Mouse (Mus musculus): ENCODE results near the gene Mrto4.
"Not testable (repeated sequence)": the region's sequence is repeated elsewhere in the genome, so short reads cannot be mapped to it uniquely, and the experiment has no call there.

Gene Mrto4

GRCm38 (mm10) chr4:139351931-139352711 is at the start of gene Mrto4, which contains the start of the genes Emc1 and Ubr4:
Gene Mrto4 (minus strand): TSS chr4:139352576.
Gene Emc1 (plus strand): TSS chr4:139352587.
Gene Ubr4 (plus strand): TSS chr4:139352609.
- peak; percentile 85 to 88 for DNase-seq

GRCm38 (mm10) chr4:139400487-139400886 is 48.1 kb upstream of the Mrto4 start:
- no peak for DNase-seq

GRCm38 (mm10) chr4:139395431-139395830 is 43.1 kb upstream of the Mrto4 start:
- no peak for DNase-seq

- DNase-seq: no peak
Measured at GRCm38 (mm10) chr4:139389557-139389956, 37.2 kb upstream of the Mrto4 start.

GRCm38 (mm10) chr4:139386869-139387319 is 34.5 kb upstream of the Mrto4 start:
- DNase-seq: no peak

GRCm38 (mm10) chr4:139385841-139386240 is 33.5 kb upstream of the Mrto4 start:
- DNase-seq: not testable (repeated sequence)

- no peak for DNase-seq
Measured at GRCm38 (mm10) chr4:139382231-139382630, 29.9 kb upstream of the Mrto4 start.

- DNase-seq: no peak
Measured at GRCm38 (mm10) chr4:139381452-139381845, 29.1 kb upstream of the Mrto4 start.

GRCm38 (mm10) chr4:139380775-139381451 is 28.5 kb upstream of the Mrto4 start:
- no peak for DNase-seq

- peak; percentile 100 for DNase-seq
Measured at GRCm38 (mm10) chr4:139380207-139380748, 27.9 kb upstream of the Mrto4 start.

GRCm38 (mm10) chr4:139379719-139380118 is 27.3 kb upstream of the Mrto4 start:
- DNase-seq: no peak

GRCm38 (mm10) chr4:139373531-139373930 is 21.2 kb upstream of the Mrto4 start:
- no peak for DNase-seq

GRCm38 (mm10) chr4:139373130-139373529 is 20.8 kb upstream of the Mrto4 start:
- no peak for DNase-seq

- DNase-seq: no peak
Measured at GRCm38 (mm10) chr4:139368038-139368437, 15.7 kb upstream of the Mrto4 start.

- no peak for DNase-seq
Measured at GRCm38 (mm10) chr4:139367336-139367735, 15.0 kb upstream of the Mrto4 start.

- DNase-seq: no peak
Measured at GRCm38 (mm10) chr4:139360761-139361548, 8.6 kb upstream of the Mrto4 start.

GRCm38 (mm10) chr4:139357211-139357610 is 4.8 kb upstream of the Mrto4 start:
- no peak for DNase-seq

- no peak for DNase-seq
Measured at GRCm38 (mm10) chr4:139352832-139353231, 456 bp upstream of the Mrto4 start.

GRCm38 (mm10) chr4:139345416-139346019 is 6.9 kb downstream of the Mrto4 start:
- no peak for DNase-seq

- peak; percentile 22 to 34 for DNase-seq
Measured at GRCm38 (mm10) chr4:139343718-139344117, 8.7 kb downstream of the Mrto4 start.

- no peak for DNase-seq
Measured at GRCm38 (mm10) chr4:139341556-139342233, 10.7 kb downstream of the Mrto4 start.

- no peak for DNase-seq
Measured at GRCm38 (mm10) chr4:139340835-139341234, 11.5 kb downstream of the Mrto4 start.

All from cerebellum, postnatal 36 days (tissue).